Mouse (Mus musculus) ovary, postnatal 10 days (tissue): ENCODE results near the gene Wdr41.

Experiments used
- DNase-seq: peaks from one replicate; pipeline ENCODE4 v3.0.0; 2022; ENCODE audit warnings: low spot score

Wdr41 gene

GRCm38 (mm10) chr13:95034715-95035114, 58.6 kb downstream of the Wdr41 start:
- no peak for DNase-seq

GRCm38 (mm10) chr13:95038200-95038599, 62.1 kb downstream of the Wdr41 start:
- DNase-seq: no peak

- no peak for DNase-seq
Measured at GRCm38 (mm10) chr13:95040140-95040738, 64.1 kb downstream of the Wdr41 start.

GRCm38 (mm10) chr13:95044108-95044507, 68.0 kb downstream of the Wdr41 start:
- no peak for DNase-seq

GRCm38 (mm10) chr13:95050398-95050797, 74.3 kb downstream of the Wdr41 start:
- no peak for DNase-seq

- DNase-seq: no peak
Measured at GRCm38 (mm10) chr13:95052421-95052820, 76.3 kb downstream of the Wdr41 start.

- no peak for DNase-seq
Measured at GRCm38 (mm10) chr13:95055742-95056388, 79.7 kb downstream of the Wdr41 start.

GRCm38 (mm10) chr13:95056501-95057280, 80.5 kb downstream of the Wdr41 start:
- no peak for DNase-seq

- DNase-seq: no peak
Measured at GRCm38 (mm10) chr13:95058885-95059284, 82.7 kb downstream of the Wdr41 start.

- no peak for DNase-seq
Measured at GRCm38 (mm10) chr13:95063390-95064017, 87.4 kb downstream of the Wdr41 start.

GRCm38 (mm10) chr13:95067854-95068253, 91.7 kb downstream of the Wdr41 start:
- no peak for DNase-seq

- no peak for DNase-seq
Measured at GRCm38 (mm10) chr13:95070268-95070667, 94.1 kb downstream of the Wdr41 start.
